Mouse (Mus musculus): Measurements from ENCODE around the gene Phf21a.

GRCm38 (mm10) chr2:92087065-92087464 lies 5.9 kb upstream of the Phf21a start:
- TF ChIP-seq CTCF (IDR thresholded peaks at IDR 0.05; ENCODE audit: low read depth, low read length) (no peak), GATA1 (IDR thresholded peaks at IDR 0.05; ENCODE audit: borderline replicate concordance, low read length) (no peak), POLR2AphosphoS5 (IDR thresholded peaks at IDR 0.05; ENCODE audit: insufficient replicate concordance, low read depth, low read length) (no peak), TAL1 (conservative IDR thresholded peaks at IDR 0.05; ENCODE audit: low read depth, low read length) (no peak)

Measured in G1E (cell line).